Mouse (Mus musculus) C3H10T1/2 (cell line): ENCODE data around the gene Wiz. TPM values are rescaled to one million over a fixed set of nuclear protein-coding genes. Genes with fewer than 3 reads are reported as not detected.

Source experiments
- polyA plus RNA-seq, 2 experiments: library from polyadenylated mRNA; unstranded; fragments of >200 nt; fragmentation: generic; extraction: Trizol; gene quantifications; one replicate each; pipeline ENCODE4 v1.2.1; 2012; ENCODE audit warnings: missing spikeins in 2 of 2

Wiz gene
- polyA plus RNA-seq: 10 to 100 TPM; 13.1 to 49.6 TPM

DNA sequence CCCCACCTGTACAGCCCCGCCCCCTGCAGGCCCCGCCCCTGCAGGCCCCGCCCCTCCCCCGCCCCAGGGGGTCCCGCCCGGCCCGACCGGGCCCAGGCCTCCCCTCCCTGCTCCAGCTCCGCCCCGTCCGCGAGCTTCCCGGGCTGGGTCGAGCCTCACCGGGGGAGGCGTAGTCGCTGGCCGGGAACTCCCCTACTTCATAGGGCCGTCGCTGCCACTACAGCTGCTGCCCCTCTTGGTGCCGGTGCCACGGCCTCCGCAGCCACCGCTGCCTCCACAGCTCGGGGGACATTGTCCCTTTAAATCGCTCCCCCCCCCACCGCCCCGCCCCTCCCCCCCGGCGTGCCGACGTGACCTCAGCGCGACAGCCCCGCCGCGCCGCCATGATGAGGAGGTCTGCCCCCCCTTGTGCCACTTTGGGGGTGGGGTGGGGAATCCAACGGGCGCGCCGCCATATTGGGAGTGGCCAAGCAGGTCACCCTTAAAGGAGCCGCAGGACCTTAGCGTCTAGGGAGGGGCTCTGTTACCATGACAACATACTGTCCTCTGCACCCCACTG, at the start of gene Wiz:
Gene Wiz (minus strand): TSS at position 339 of the 559 bp plus-strand sequence.

DNA sequence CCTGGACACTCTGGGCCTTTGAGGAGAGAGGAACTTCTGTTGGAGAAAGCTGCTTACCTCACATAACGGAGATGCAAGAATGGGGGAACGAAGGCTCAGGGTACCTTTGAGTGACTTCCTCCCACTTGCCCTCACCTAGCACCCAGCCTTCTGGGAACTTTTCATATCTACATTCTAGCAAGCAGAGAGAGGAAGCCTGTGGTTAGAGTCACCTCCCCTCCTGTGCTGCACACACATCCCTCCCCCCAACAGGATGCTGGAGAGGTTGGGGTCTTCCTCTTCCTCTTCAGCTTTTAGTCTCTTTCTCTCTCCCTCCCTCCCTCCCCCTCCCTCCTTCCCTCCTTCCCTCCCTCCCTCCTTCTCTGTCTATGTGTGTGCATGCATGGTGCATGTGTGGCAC, 34.8 kb upstream of the Wiz start, which contains the start of gene Pglyrp2:
Gene Pglyrp2 (minus strand): TSS at position 134 of the 400 bp plus-strand sequence.

DNA sequence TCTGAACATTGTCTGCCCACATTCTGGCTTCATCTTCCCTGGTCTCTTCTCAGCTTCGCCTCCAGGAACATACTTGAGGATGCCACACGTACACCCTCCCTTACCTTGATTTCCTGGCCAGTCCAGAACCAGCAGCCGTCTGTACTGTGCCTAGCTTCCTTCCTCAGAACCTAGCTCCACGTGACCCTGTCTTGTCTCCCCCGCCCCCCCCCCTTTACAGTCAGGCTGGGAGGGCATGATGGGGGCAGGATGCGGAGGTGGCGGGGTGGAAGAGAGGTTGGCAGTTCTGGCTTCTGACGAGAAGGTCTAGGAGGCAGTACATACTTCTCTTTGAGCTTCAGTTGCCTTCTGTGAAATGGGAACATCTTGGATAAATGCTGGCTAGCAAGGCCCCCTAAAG, 14.2 kb upstream of the Wiz start, which contains the start of gene Rasal3:
Gene Rasal3 (minus strand): TSS at position 167 of the 400 bp plus-strand sequence.

DNA sequence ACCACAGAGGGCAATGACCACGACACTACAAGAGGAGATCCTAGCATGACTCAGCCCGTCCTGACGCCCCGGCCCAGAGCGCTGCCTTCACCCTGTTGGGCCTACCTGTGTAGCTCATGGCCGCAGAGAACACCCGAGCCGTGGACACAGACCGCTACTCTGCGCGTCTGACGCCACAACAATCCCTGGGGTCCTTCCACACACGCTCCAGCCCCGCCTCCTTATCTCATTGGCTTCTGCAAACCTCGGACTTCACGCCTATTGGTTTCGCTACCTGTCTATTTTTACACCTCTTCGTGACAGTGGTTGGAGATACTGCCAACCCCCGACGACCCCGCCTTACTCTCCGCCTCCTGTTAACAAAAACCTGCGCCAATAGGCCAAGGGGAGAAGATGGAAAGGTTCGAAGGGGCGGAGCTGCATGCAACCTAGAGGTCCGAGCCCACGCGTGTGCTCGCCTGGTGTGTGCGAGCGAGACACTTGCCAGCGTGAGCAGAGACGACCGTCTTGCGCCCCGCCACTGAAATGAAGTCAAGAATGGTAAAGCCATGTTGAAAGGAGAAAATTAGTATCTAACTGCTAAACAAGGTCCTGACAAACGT, 38.8 kb downstream of the Wiz start, which contains the start of gene Akap8l:
Gene Akap8l (minus strand): TSS at position 226 of the 602 bp plus-strand sequence.

DNA sequence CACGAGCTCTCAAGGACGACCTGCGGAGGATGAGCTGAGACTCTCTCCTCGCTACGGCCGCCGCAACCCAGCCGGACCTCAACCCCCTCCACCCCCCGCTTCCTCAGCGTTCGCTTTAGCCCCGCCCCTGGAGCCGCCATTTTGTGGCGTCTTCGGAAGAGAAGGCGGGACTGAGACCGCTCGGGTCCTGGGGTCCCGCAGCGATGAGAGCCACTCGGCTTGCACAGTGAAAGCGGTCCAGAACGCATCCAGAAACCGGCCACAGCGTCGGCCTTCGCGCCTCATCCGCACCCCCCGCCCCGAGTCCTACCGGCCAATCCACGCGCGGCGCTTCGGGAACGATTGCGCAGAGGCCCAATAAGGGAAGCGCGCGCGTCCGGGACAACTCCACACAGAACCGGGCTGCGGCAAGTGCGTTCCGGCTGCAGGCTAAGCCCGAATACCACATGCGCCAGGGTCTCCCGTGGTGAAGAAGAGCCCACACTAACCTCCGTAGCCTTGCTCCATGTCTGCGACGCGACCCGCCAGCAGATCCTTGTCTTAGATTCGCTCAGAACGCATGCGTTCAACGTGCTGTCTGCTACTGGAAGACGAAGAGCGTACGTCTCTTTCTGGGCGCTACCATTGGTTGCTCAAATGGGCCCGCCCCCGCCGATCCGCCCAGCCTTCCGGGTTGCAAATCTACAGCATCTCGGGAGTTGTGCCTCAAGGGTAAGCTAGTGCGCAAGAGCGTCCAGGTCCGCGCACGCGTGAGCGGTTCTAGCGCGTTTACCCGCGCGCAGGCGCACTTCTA, 68.4 kb downstream of the Wiz start, which contains the start of gene Akap8:
Gene Akap8 (minus strand): TSS at position 642 of the 793 bp plus-strand sequence.

Other genes starting within 250 kb of the Wiz start
- 10 to 100 TPM in 1 of 2 experiments, under 1 TPM in 1; 0.26 to 20.7 TPM for gene Notch3, start 222.6 kb downstream of the Wiz start, polyA plus RNA-seq
- gene Ephx3, start 199.9 kb downstream of the Wiz start, polyA plus RNA-seq: under 1 TPM; 0.02 to 0.14 TPM
- gene Brd4, start 104.7 kb downstream of the Wiz start, polyA plus RNA-seq: 10 to 100 TPM; 35.0 to 86.0 TPM
- gene Akap8, start 68.2 kb downstream of the Wiz start, polyA plus RNA-seq: 10 to 100 TPM in 1 of 2 experiments, 1 to 10 TPM in 1; 3.0 to 21.2 TPM
- gene Akap8l, start 38.8 kb downstream of the Wiz start, polyA plus RNA-seq: 10 to 100 TPM in 1 of 2 experiments, 1 to 10 TPM in 1; 9.4 to 74.3 TPM
- under 1 TPM in 1 of 2 experiments, not detected in 1; 0.24 TPM for gene Rasal3, start 14.1 kb upstream of the Wiz start, polyA plus RNA-seq
- not detected for gene Pglyrp2, start 34.7 kb upstream of the Wiz start, polyA plus RNA-seq
- gene Cyp4f39, start 63.3 kb upstream of the Wiz start, polyA plus RNA-seq: not detected
- gene Cyp4f17, start 116.6 kb upstream of the Wiz start, polyA plus RNA-seq: 1 to 10 TPM in 1 of 2 experiments, under 1 TPM in 1; 0.28 to 6.4 TPM
- gene Cyp4f16, start 147.1 kb upstream of the Wiz start, polyA plus RNA-seq: 10 to 100 TPM; 20.4 to 28.3 TPM
- not detected for gene Cyp4f37, start 231.9 kb upstream of the Wiz start, polyA plus RNA-seq